Mouse (Mus musculus) monocyte, adult 2 months (primary cell): Measurements from ENCODE around the gene Nup35.

ENCODE experiments used
- DNase-seq, 2 experiments: peaks; one replicate each; pipeline ENCODE4 v3.0.0; 2022; ENCODE audit warnings: low spot score in 2 of 2, low read depth in 1 of 2

Nup35 gene

GRCm38 (mm10) chr2:80632336-80633026, 15.4 kb downstream of the Nup35 start:
- no peak for DNase-seq

- DNase-seq, result peak; percentile 60 to 78
Observed at GRCm38 (mm10) chr2:80638364-80639241, 21.6 kb downstream of the Nup35 start.

GRCm38 (mm10) chr2:80639398-80639797, 22.4 kb downstream of the Nup35 start:
- no peak for DNase-seq

- no peak for DNase-seq
Observed at GRCm38 (mm10) chr2:80639864-80640263, 22.8 kb downstream of the Nup35 start.

GRCm38 (mm10) chr2:80661414-80661813, 44.4 kb downstream of the Nup35 start:
- DNase-seq, result no peak

- DNase-seq, result no peak
Observed at GRCm38 (mm10) chr2:80662682-80663081, 45.6 kb downstream of the Nup35 start.

- DNase-seq, result no peak
Observed at GRCm38 (mm10) chr2:80667396-80667964, 50.4 kb downstream of the Nup35 start.

- no peak for DNase-seq
Observed at GRCm38 (mm10) chr2:80669868-80670666, 53.0 kb downstream of the Nup35 start.

GRCm38 (mm10) chr2:80678803-80679202, 61.8 kb downstream of the Nup35 start:
- DNase-seq, result no peak

- no peak for DNase-seq
Observed at GRCm38 (mm10) chr2:80683727-80684239, 66.7 kb downstream of the Nup35 start.

GRCm38 (mm10) chr2:80684396-80685071, 67.5 kb downstream of the Nup35 start:
- DNase-seq, result no peak

- DNase-seq, result no peak
Observed at GRCm38 (mm10) chr2:80688261-80688660, 71.2 kb downstream of the Nup35 start.

- DNase-seq, result no peak
Observed at GRCm38 (mm10) chr2:80707429-80707828, 90.4 kb downstream of the Nup35 start.
